Mouse (Mus musculus): ENCODE results near the gene Mdk.

Gene Mdk

DNA sequence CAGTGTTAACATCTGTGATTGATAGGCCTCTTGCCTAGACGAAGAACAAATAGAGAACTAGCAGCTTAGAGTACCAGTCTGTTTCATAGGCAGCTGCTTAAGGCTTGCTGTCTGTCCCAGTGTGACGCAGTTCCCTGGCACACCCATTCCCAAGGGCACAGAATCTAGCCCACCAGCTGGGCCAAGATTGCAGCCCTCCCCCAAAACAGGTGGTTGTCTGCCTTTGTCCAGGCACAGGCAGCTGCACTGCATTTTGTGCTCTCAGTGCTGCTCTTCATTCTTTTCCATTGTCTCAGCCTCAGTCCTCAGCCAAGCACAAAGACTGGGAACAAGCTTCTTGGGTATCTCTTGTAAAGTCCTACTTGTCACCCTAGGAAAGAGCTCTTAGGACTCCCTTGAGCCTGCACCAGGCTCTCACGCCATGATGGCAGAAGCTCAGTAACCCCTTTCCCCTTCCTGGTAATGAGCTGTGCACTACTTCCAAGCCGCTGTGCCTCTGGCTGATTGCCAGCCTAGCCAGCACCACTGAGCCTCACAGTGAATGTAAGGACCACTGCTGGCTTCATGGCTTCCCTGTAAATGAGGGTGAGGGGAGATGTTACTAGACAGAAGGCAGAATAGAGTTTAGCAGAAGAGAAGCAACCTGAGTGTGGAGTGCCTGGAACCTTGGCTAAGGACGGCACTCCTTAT, 27.3 kb downstream of the Mdk start:
- DNase-seq: no peak

DNA sequence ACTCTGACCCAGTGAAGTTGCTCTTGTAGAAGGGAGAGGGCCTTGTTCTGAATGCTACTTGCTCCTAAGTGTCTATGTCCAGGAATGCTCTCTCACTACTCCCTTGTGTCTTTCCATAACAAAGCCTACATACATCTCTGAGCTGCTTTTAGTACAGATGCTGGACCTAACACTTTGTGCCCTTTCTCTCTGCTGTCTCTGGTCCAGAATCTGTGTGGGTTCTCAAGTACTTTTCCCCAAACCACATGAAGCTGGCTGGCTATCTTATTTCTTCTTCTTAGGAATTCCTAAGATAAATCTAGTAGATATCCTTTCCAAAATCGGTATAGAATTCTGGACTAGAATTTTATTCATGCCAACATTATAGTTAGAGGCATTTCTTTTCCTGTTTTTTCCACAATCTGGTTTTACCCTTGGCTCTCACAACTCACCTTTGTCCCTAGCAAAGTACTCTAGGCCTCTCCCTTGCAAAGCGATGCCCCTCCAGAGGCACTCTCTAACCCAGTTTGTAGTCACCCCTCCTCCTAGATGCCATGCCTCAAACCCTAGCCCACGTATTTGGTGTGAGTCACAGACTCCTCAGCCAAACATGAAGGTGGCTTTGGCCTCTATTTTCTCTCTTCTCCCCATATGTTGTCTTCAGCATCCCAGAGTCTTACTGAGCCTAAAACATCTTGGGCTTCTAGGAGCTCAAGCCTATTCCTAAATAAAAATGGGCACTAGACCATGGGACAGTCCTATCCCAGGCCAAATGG, 28.7 kb downstream of the Mdk start:
- DNase-seq: no peak

DNA sequence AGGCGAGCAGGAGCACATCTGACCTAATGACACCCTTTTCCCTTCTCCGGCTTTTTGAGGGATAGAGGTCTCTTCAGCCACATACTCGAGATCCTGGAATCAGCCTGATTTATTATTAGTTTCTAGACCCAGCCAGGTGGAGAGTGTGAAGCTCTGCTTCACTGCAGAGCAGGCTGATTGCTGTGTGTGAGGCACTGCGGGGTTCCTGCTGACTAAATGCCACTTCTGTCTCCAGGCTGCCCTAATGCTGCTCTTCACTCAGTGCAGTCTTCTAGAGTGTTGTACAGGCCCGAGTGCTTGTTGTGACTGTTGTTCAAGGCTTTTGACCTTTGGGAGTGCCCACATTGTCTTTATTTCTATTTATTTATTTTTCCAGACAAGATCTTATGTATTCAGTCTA, 29.8 kb downstream of the Mdk start:
- no peak for DNase-seq

DNA sequence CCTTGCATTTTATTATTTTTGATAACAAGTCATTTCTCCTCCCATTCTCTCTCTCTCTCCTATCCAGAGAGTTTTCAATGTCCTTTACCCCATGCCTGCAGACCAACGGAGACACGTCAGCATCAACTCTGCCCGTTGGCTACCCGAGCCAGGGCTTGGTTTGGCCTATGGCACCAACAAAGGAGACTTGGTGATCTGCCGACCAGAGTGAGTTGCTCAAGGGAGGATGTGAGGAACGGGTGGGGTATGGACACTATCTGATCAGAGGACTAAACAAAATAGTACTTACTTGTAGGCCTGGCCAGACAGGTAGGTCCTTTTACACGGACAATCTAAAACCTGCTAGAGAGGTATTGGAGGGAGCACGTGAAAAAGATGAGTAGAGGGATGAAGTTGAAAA, 31.7 kb downstream of the Mdk start:
- no peak for DNase-seq

DNA sequence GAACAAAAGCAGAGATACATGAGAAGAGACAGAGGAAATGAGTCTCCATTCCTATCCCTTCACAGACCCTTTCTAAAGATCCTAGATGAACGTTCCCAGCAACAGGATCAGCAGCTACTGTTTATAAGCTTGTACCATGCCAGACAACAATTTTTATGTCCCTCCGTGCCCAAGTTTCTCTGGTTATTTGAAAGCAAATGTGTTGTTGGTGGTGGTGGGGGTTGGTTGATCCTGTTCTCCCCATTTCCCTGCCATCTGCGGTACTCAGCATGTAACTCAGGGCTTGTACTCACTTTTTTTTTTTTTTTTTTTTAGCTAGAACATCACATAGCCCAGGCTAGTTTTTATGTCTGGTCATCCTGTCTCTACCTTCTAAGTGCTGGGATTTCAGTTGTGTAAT, 33.0 kb downstream of the Mdk start:
- DNase-seq: no peak

DNA sequence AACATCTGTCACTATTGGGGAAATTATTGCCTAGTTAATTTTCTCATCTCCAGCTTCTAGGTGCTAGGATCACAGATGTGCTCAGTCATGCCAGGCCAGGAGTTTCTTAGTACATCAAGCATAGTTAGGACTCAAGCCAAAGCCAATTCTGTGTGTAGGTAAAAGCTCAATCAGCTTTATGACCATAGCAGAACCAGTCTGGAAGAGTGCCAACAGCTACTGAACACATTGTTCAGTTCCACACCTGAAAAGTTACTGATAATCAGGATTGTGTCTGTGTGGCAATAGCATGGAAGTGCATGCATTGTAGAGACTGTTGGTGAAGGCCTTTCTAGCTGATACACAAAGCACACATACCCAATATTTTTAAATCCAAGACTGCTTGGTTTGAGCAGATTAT, 34.1 kb downstream of the Mdk start:
- DNase-seq: no peak

DNA sequence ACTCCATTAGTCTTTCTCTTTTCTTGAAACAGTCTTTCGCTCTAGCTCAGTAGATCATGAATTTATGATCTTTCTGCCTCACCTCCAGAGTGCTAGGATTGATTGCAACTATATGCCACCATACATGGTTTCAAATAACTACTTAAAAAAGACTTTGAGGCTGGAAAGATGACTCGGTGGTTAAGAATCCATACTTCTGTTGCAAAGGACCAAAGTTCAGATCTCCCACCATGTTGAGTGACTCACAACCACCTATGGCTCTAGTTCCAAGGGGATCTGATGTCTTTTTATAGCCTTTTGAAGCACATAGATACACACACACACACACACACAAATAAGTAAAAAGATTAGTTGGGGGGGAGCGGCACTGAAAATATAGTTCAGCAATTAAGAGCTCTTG, 36.7 kb downstream of the Mdk start:
- no peak for DNase-seq

DNA sequence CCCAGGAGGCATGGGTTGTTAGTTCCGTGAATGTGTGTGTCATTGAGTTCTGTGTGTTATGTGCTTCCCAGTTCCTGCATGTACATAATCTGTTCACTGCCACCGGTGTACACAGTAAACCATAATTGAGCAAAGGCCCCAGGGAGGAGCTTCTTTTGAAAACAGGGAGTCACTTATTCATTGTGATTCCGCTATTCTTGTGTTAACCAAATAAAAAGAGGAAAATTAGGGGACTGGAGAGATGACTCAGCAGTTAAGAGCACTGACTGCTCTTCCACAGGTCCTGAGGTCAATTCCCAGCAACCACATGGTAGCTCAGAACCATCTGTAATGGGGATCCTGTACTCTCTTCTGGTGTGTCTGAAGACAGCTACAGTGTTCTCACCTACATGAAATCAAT, 37.4 kb downstream of the Mdk start:
- no peak for DNase-seq

DNA sequence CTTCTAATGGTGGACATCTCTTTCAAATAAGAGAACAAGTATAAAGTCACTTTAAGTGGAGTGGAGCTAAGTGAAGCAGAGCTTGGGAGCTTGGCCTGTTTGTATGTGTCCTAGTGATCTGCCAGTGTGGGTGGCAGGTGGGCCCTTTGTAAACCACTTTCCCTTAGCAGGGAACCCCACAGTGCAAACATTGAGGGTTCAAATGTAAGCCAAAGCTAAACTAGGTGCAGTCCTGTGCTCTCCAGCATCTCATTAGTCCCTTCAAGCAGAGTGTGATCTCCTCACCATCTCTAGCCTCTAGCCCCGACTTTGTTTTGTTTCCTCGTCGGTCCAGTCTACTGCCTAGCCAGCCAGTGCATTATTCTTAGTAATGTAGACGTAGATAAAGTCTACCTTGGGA, 47.5 kb downstream of the Mdk start:
- no peak for DNase-seq

DNA sequence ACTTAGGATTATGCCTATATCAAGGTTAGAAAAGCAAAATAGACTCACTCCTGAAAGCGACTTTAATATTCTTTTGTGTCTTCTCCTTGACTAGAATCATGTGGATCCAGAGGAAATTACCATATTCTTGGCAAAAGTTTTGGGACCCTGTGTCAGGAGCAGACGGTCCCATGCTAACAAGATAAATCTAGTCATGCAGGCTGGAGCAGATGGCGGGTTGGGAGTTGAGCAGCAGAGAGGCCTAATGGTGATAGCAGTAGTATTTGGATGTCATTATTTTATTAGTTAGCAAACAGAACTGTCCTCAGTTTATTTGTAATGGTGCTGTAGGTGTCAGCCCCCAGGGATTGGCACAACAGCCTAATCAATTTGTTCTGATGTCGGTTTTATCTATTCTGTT, 48.1 kb downstream of the Mdk start:
- no peak for DNase-seq
